Mouse (Mus musculus): ENCODE data around the gene Chchd2. TPM values are rescaled to one million over a fixed set of nuclear protein-coding genes. Genes with fewer than 3 reads are reported as not detected.

The Chchd2 gene
- polyA plus RNA-seq, 1 experiment from 2014 or later, result 1,060 TPM

DNA sequence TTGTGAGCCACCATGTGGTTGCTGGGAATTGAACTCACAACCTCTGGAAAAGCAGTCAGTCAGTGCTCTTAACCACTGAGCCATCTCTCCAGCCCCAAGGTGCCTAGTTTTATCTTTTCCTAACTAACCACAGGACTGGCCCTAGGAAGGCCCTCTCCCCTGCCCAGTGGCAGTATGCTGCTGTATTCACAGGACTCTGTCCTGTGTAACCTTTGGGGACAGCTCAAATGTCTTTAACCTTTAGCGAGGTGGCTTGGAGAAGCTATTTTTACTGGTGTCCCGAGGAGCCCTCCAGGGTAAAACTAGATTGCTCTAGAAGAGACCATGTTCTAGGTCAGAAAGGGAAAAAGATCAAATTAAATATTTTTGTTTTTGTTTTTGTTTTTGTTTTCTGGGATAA, 16.0 kb downstream of the Chchd2 start:
- Histone ChIP-seq H3K4me3 (no peak overlapping the region), H3K27ac (replicated peaks) (no peak overlapping the region), H3K4me1 (no peaks in the 10 kb centered on the region), H3K27me3 (ENCODE audit: low read depth, poor library complexity, severe bottlenecking) (no peaks in the 10 kb centered on the region), H3K36me3 (no peaks in the 10 kb centered on the region), H3K9me3 (replicated peaks) (no peaks in the 10 kb centered on the region)
- WGBS, result 79% methylated on average over 2 of the region's 2 CpGs
- no peak for DNase-seq (ENCODE audit: low spot score)

DNA sequence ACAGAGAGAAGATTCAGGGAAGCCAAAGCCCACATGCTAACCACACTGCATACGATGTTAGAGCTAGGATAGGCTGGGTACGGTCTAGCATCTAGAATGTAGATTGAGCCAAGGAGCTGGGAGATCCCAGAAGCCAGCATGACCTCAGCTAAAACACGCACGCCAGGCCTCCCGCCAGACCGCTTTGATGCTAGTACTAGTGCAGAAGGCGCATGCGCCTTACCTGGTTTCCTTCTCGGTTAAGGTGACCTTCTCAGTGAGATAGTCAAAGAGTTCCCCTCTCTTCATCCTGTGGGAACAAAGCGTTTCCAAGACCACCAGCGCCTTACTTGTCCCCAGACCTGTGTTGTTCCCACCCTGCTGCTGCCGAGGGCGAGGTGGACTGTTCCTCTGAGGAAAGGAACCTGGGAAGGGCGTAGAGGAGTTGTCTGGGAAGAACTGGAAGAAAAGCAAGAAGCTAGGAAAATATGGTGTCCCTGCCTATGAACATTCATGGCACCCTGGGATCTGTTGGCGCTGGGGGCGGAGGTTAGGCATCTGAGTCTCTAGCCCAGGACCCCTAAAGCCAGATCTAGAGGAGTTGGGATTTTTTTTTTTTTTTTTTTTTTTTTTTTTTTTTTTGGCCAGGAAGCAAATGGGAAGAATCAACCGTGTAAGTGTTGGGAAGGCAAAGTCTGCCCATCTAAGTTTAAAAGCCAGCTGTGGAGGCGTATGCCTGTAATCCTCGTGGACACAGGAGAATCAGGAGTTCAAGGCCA, 17.9 kb downstream of the Chchd2 start:
- no peak overlapping the region for H3K4me3 ChIP-seq
- no peak for DNase-seq (ENCODE audit: low spot score)
- H3K27ac ChIP-seq (replicated peaks), result no peak overlapping the region
- H3K27me3 ChIP-seq (ENCODE audit: low read depth, poor library complexity, severe bottlenecking), result no peaks in the 10 kb centered on the region
- H3K9me3 ChIP-seq (replicated peaks), result no peaks in the 10 kb centered on the region
- 90% methylated on average over 19 of the region's 19 CpGs for WGBS
- H3K4me1 ChIP-seq, result peaks cover 3% of the 10 kb centered on the region
- H3K36me3 ChIP-seq, result no peaks in the 10 kb centered on the region

DNA sequence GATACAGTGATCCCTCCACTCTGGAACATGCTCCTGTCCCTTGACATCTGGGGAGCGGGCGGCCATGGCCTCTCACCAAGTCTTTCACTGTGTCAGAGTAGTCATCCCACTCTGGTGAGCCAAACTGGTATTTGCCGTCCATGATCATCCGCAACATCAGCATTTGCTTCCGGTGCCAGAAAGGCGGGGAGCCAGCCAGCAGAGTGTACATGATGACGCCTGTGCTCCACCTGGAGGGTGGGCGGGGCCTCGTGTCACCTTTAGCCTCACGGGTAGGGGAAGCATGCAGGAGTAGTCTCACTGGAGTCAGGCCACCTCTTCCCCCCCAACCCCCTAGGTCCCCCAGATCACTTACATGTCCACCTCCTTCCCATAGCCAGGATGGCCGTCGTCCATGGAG, 21.4 kb downstream of the Chchd2 start:
- H3K36me3 ChIP-seq, result peaks cover 21% of the 10 kb centered on the region
- no peak for DNase-seq (ENCODE audit: low spot score)
- WGBS, result 84% methylated on average over 12 of the region's 12 CpGs
- H3K4me1 ChIP-seq, result peaks cover 7% of the 10 kb centered on the region
- H3K27me3 ChIP-seq (ENCODE audit: low read depth, poor library complexity, severe bottlenecking), result no peaks in the 10 kb centered on the region
- no peak overlapping the region for H3K27ac ChIP-seq (replicated peaks)
- H3K4me3 ChIP-seq, result no peak overlapping the region
- H3K9me3 ChIP-seq (replicated peaks), result no peaks in the 10 kb centered on the region

DNA sequence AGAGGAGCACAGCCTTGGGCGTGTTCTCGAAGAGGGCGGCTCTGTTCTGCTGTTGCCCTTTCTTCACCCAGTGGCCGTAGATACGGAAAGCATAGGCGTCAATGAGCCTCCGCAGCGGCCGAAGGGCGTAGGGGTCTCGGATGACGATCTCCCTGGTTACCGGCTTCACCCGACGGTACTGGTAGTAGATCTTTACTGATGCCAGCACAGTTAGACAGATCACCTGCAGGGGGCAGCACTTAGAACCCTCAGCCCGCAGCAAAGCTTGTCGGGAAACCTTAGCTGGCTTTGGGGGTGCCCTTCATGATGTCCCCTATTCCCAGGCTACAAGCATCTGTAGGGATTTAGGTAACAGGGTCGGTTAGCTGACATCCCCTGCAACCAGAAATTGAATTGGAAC, 22.8 kb downstream of the Chchd2 start:
- Histone ChIP-seq H3K4me3 (no peak overlapping the region), H3K27ac (replicated peaks) (no peak overlapping the region), H3K27me3 (ENCODE audit: low read depth, poor library complexity, severe bottlenecking) (no peaks in the 10 kb centered on the region), H3K36me3 (peaks cover 35% of the 10 kb centered on the region), H3K4me1 (peaks cover 7% of the 10 kb centered on the region), H3K9me3 (replicated peaks) (no peaks in the 10 kb centered on the region)
- DNase-seq (ENCODE audit: low spot score), result peak; percentile 55
- WGBS, result 16% methylated on average over 18 of the region's 18 CpGs

DNA sequence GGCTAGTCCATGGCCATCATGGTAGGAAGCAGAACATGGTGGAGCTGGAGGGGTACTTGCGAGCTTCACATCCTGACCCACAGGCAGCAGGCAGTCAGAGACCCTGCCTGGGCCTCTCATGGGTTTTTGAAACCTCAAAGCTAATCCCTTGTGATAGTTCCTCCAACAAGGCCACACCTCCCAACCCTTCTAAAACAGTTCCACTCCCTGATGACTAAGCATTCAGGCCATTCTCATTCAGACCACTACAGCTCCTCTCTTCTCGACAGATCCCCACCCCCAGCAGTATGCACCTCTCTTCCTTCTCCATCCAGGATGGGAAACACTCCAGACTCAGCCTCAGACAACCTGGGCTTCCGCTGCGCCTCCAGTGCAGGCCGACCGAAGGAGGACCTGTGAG, 24.9 kb downstream of the Chchd2 start:
- WGBS, result 94% methylated on average over 6 of the region's 6 CpGs
- Histone ChIP-seq H3K36me3 (peaks cover 53% of the 10 kb centered on the region), H3K9me3 (replicated peaks) (no peaks in the 10 kb centered on the region), H3K4me1 (peaks cover 7% of the 10 kb centered on the region), H3K4me3 (no peak overlapping the region), H3K27ac (replicated peaks) (no peak overlapping the region), H3K27me3 (ENCODE audit: low read depth, poor library complexity, severe bottlenecking) (no peaks in the 10 kb centered on the region)
- DNase-seq (ENCODE audit: low spot score), result no peak

DNA sequence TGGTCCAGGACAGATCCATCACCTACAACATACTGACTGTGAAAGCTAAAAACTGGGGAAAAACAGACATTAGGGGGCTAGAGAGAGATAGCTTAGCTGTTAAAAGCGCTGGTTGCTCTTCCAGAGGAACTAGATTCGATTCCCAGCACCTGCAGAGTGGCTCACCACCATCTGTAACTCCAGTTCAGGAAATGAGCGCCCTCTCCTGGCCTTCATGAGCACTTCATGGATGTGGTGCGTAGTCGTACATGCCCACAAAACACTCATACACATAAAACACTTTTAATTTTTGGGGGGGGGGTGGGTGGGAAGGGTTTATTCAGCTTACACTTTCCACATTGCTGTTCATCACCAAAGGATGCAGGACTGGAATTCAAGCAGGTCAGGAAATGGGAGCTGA, 30.9 kb downstream of the Chchd2 start:
- no peaks in the 10 kb centered on the region for H3K9me3 ChIP-seq (replicated peaks)
- 78% methylated on average over 5 of the region's 5 CpGs for WGBS
- H3K36me3 ChIP-seq, result peaks cover 77% of the 10 kb centered on the region
- H3K4me1 ChIP-seq, result no peaks in the 10 kb centered on the region
- H3K4me3 ChIP-seq, result no peak overlapping the region
- no peak overlapping the region for H3K27ac ChIP-seq (replicated peaks)
- DNase-seq (ENCODE audit: low spot score), result no peak
- H3K27me3 ChIP-seq (ENCODE audit: low read depth, poor library complexity, severe bottlenecking), result no peaks in the 10 kb centered on the region

DNA sequence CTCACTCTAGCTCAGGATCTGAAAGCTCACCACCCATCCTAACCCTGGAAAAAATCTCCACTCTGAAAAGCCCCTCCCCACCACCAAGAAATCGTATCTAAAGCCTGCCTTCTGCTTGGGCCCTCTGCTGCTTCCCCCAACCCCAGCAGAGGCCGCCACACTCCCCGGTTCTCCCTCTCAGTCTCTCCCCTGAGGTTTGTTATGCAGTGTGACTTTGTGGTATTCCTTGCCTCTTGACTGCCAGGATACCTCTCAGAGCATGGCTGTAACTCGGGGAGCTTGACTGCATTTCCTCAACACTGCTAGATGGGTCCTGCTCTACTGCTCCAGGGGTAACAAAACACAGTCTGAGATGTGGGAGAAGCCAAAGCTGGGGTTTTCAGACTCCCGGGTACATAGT, 32.1 kb downstream of the Chchd2 start:
- no peak overlapping the region for H3K27ac ChIP-seq (replicated peaks)
- no peak overlapping the region for H3K4me3 ChIP-seq
- H3K4me1 ChIP-seq, result no peaks in the 10 kb centered on the region
- H3K9me3 ChIP-seq (replicated peaks), result no peaks in the 10 kb centered on the region
- 44% methylated on average over 5 of the region's 5 CpGs for WGBS
- H3K27me3 ChIP-seq (ENCODE audit: low read depth, poor library complexity, severe bottlenecking), result no peaks in the 10 kb centered on the region
- peaks cover 66% of the 10 kb centered on the region for H3K36me3 ChIP-seq
- no peak for DNase-seq (ENCODE audit: low spot score)

DNA sequence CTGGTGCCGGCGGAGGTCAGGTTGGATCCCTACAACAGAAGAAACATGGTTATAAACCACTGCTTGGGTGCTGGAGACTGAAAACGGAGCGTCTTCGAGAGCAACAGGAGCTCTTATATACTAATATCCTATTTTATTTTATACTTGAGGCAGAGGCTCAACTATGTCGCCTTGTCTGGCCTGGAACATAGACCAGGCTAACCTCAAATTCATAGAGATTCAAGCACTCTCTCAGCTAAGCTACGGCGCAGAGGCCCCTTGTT, 39.8 kb downstream of the Chchd2 start:
- no peak for DNase-seq (ENCODE audit: low spot score)
- Histone ChIP-seq H3K27me3 (ENCODE audit: low read depth, poor library complexity, severe bottlenecking) (no peaks in the 10 kb centered on the region), H3K27ac (replicated peaks) (peak overlapping the region; percentile 80), H3K9me3 (replicated peaks) (no peaks in the 10 kb centered on the region), H3K4me3 (peak overlapping the region; percentile 65), H3K36me3 (peaks cover 41% of the 10 kb centered on the region), H3K4me1 (peaks cover 11% of the 10 kb centered on the region)
- WGBS, result 73% methylated on average over 8 of the region's 8 CpGs

DNA sequence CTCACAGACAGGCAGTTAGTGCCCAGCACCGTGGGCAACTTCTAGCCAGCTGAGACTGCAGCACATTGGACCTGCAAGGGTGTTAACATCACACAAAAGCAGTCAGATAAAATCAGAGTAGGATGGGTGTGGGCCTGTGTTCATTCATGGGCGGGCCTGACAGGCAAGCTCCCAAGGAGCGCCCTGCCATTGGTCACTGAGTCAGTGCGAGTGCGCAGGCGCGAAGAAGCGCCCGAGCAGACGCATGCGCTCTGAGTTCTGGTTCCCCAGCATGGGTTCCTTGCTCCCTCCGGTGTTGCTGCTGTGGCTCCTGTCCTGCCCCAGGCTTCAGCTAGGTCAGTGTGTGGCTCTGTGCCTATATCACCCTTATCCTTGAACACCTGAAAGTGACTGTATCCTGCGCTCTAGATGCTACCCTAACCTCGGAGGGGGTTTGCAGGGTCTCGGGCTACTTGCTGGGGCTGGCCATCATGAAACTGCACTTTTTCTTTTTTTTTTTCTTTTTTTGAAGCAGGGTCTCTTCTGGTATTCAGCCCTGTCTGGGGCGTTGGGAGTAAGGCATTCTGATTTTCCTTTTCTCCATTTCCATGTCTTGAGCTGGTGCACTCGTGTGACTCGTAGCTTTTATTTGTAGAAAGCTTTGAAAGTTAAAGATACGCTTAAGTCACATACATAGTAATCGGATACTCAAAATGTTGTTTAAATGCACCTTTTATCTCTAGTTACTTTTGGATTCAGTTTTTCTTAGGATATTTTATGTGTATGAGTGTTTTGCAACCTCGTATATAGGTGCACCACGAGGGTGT, 40.3 kb downstream of the Chchd2 start, which contains the start of gene Sumf2:
Gene Sumf2, plus strand, starts transcription at position 235 of the 806 bp plus-strand sequence.
- peaks cover 40% of the 10 kb centered on the region for H3K36me3 ChIP-seq
- whole genome bisulfite sequencing, result 14% methylated on average over 22 of the region's 22 CpGs

DNA sequence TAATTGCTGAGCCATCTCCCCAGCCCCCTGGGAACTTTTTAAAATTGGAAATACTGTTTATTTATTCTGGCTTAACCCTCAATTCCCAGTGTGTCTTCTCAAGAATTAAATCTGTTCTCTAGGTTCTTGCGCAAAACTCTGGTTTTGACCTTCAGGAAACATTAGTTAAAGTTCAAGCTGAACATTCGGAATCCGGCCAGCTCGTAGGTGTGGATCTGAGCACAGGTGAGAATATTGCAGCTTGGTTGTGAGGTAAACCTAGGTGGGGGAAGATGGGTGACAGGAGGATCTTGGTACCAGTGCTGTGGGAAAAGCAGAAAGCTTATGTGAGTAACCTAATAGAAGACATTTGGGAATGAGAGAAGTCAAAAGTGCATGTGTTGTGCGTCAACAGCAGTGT, 42.4 kb downstream of the Chchd2 start:
- no peak overlapping the region for H3K27ac ChIP-seq (replicated peaks)
- peaks cover 34% of the 10 kb centered on the region for H3K36me3 ChIP-seq
- no peak overlapping the region for H3K4me3 ChIP-seq
- no peaks in the 10 kb centered on the region for H3K27me3 ChIP-seq (ENCODE audit: low read depth, poor library complexity, severe bottlenecking)
- H3K4me1 ChIP-seq, result peaks cover 11% of the 10 kb centered on the region
- WGBS, result 95% methylated on average over 5 of the region's 5 CpGs
- H3K9me3 ChIP-seq (replicated peaks), result no peaks in the 10 kb centered on the region
- DNase-seq (ENCODE audit: low spot score), result no peak

More for the DNA sequence above, 40.3 kb downstream of the Chchd2 start, which contains the start of gene Sumf2:
- Histone ChIP-seq H3K4me3 (peak within 1 kb of the TSS; percentile 65), H3K27ac (replicated peaks) (peak within 1 kb of the TSS; percentile 80), H3K27me3 (ENCODE audit: low read depth, poor library complexity, severe bottlenecking) (no peaks in the 10 kb centered on the region), H3K4me1 (peaks cover 11% of the 10 kb centered on the region), H3K9me3 (replicated peaks) (no peaks in the 10 kb centered on the region)
- peak; percentile 96 for DNase-seq (ENCODE audit: low spot score)

Other genes with a start within 250 kb of the Chchd2 start
- gene Zfp11, start 217.4 kb downstream of the Chchd2 start, polyA plus RNA-seq (2016; fragmentation: Nextera tagmentation; extraction: Ambion mirVana), result 6.3 and 8.1 TPM in 2 replicates
- gene Sept14, start 179.0 kb downstream of the Chchd2 start, polyA plus RNA-seq (2016; fragmentation: Nextera tagmentation; extraction: Ambion mirVana), result not detected in 2 replicates
- 181 and 185 TPM in 2 replicates for gene Mrps17, start 172.0 kb downstream of the Chchd2 start, polyA plus RNA-seq (2016; fragmentation: Nextera tagmentation; extraction: Ambion mirVana)
- 76.3 and 86.3 TPM in 2 replicates for gene Nipsnap2, start 162.4 kb downstream of the Chchd2 start, polyA plus RNA-seq (2016; fragmentation: Nextera tagmentation; extraction: Ambion mirVana)
- 39.7 and 45.4 TPM in 2 replicates for gene Psph, start 100.0 kb downstream of the Chchd2 start, polyA plus RNA-seq (2016; fragmentation: Nextera tagmentation; extraction: Ambion mirVana)
- gene Sumf2, start 40.5 kb downstream of the Chchd2 start, polyA plus RNA-seq (2016; fragmentation: Nextera tagmentation; extraction: Ambion mirVana), result 48.8 and 50.5 TPM in 2 replicates
- gene Zbed5, start 8.3 kb upstream of the Chchd2 start, polyA plus RNA-seq (2016; fragmentation: Nextera tagmentation; extraction: Ambion mirVana), result 5.1 and 5.3 TPM in 2 replicates
- 0.25 and 0.41 TPM in 2 replicates for gene Phkg1, start 11.1 kb upstream of the Chchd2 start, polyA plus RNA-seq (2016; fragmentation: Nextera tagmentation; extraction: Ambion mirVana)
- gene Nupr1l, start 21.1 kb upstream of the Chchd2 start, polyA plus RNA-seq (2016; fragmentation: Nextera tagmentation; extraction: Ambion mirVana), result 4.2 and 6.1 TPM in 2 replicates
- gene Vkorc1l1, start 54.5 kb upstream of the Chchd2 start, polyA plus RNA-seq (2016; fragmentation: Nextera tagmentation; extraction: Ambion mirVana), result 30.9 and 35.5 TPM in 2 replicates
- 33.6 and 34.1 TPM in 2 replicates for gene Gusb, start 115.6 kb upstream of the Chchd2 start, polyA plus RNA-seq (2016; fragmentation: Nextera tagmentation; extraction: Ambion mirVana)
- gene Asl, start 141.8 kb upstream of the Chchd2 start, polyA plus RNA-seq (2016; fragmentation: Nextera tagmentation; extraction: Ambion mirVana), result 33.3 and 36.0 TPM in 2 replicates
- gene Crcp, start 141.8 kb upstream of the Chchd2 start, polyA plus RNA-seq (2016; fragmentation: Nextera tagmentation; extraction: Ambion mirVana), result 63.8 and 65.9 TPM in 2 replicates
- gene Tpst1, start 185.9 kb upstream of the Chchd2 start, polyA plus RNA-seq (2016; fragmentation: Nextera tagmentation; extraction: Ambion mirVana), result 57.5 and 60.4 TPM in 2 replicates

All from midbrain, embryonic 10.5 days (tissue).